Mouse (Mus musculus): ENCODE results near the gene Fbxl21. TPM values are rescaled to one million over a fixed set of nuclear protein-coding genes. Genes with fewer than 3 reads are reported as not detected.

Fbxl21 gene
- total and polyA plus RNA-seq, 2 experiments from 2014 or later = 0.70 to 1.1 TPM

- H3K4me3 ChIP-seq (ENCODE audit: low read depth, low read length) = peak overlapping the region; percentile 65
- H3K36me3 ChIP-seq (replicated peaks; ENCODE audit: control insufficient read depth, insufficient read depth, low read length) = no peaks in the 10 kb centered on the region
- DNase-seq (ENCODE audit: low spot score) = no peak
- peak overlapping the region; percentile 51 for H3K9ac ChIP-seq (replicated peaks; ENCODE audit: low read depth, low read length)
- ATAC-seq (ENCODE audit: insufficient read depth, low read depth) = 0 out of 2 replicates have a peak, but pooled peaks have one; percentile 17
- WGBS = 5% methylated on average over 8 of the region's 8 CpGs
- TF ChIP-seq EP300 (IDR thresholded peaks at IDR 0.05; ENCODE audit: low read depth) = no peak
- TF ChIP-seq CTCF (IDR thresholded peaks at IDR 0.05; ENCODE audit: low read depth) = no peak
- H3K27me3 ChIP-seq (ENCODE audit: control insufficient read depth, insufficient read depth, low read length) = no peaks in the 10 kb centered on the region
- H3K4me1 ChIP-seq (ENCODE audit: control insufficient read depth, insufficient read depth) = no peaks in the 10 kb centered on the region
- no peak overlapping the region for H3K27ac ChIP-seq (ENCODE audit: low read depth)
- no peaks in the 10 kb centered on the region for H3K9me3 ChIP-seq (replicated peaks; ENCODE audit: control insufficient read depth, low read length)
- peak overlapping the region; percentile 96 for H3K4me2 ChIP-seq (ENCODE audit: low read depth, low read length)
These were observed 522 bp downstream of the Fbxl21 start for GRCm38 (mm10) chr13:56522821-56523167.

- H3K9me3 ChIP-seq (replicated peaks; ENCODE audit: control insufficient read depth, low read length) = no peaks in the 10 kb centered on the region
- H3K4me3 ChIP-seq (ENCODE audit: low read depth, low read length) = no peak overlapping the region
- H3K27me3 ChIP-seq (ENCODE audit: control insufficient read depth, insufficient read depth, low read length) = no peaks in the 10 kb centered on the region
- no peaks in the 10 kb centered on the region for H3K36me3 ChIP-seq (replicated peaks; ENCODE audit: control insufficient read depth, insufficient read depth, low read length)
- DNase-seq (ENCODE audit: low spot score) = no peak
- no peak for ATAC-seq (ENCODE audit: insufficient read depth, low read depth)
- no peak overlapping the region for H3K4me2 ChIP-seq (ENCODE audit: low read depth, low read length)
- H3K9ac ChIP-seq (replicated peaks; ENCODE audit: low read depth, low read length) = no peak overlapping the region
- 83% methylated on average over 12 of the region's 12 CpGs for WGBS
- H3K27ac ChIP-seq (ENCODE audit: low read depth) = no peak overlapping the region
- no peaks in the 10 kb centered on the region for H3K4me1 ChIP-seq (ENCODE audit: control insufficient read depth, insufficient read depth)
- TF ChIP-seq CTCF (IDR thresholded peaks at IDR 0.05; ENCODE audit: low read depth) = no peak
These were observed 4.6 kb downstream of the Fbxl21 start for GRCm38 (mm10) chr13:56526871-56527270.

GRCm38 (mm10) chr13:56527846-56528245, 5.6 kb downstream of the Fbxl21 start:
- H3K36me3 ChIP-seq (replicated peaks; ENCODE audit: control insufficient read depth, insufficient read depth, low read length) = no peaks in the 10 kb centered on the region
- H3K4me3 ChIP-seq (ENCODE audit: low read depth, low read length) = no peak overlapping the region
- no peaks in the 10 kb centered on the region for H3K27me3 ChIP-seq (ENCODE audit: control insufficient read depth, insufficient read depth, low read length)
- no peak overlapping the region for H3K9ac ChIP-seq (replicated peaks; ENCODE audit: low read depth, low read length)
- no peaks in the 10 kb centered on the region for H3K9me3 ChIP-seq (replicated peaks; ENCODE audit: control insufficient read depth, low read length)
- 89% methylated on average over 7 of the region's 7 CpGs for WGBS
- ATAC-seq (ENCODE audit: insufficient read depth, low read depth) = no peak
- H3K4me1 ChIP-seq (ENCODE audit: control insufficient read depth, insufficient read depth) = no peaks in the 10 kb centered on the region
- no peak for DNase-seq (ENCODE audit: low spot score)
- H3K27ac ChIP-seq (ENCODE audit: low read depth) = no peak overlapping the region
- no peak for TF ChIP-seq EP300 (IDR thresholded peaks at IDR 0.05; ENCODE audit: low read depth)
- no peak for TF ChIP-seq CTCF (IDR thresholded peaks at IDR 0.05; ENCODE audit: low read depth)
- H3K4me2 ChIP-seq (ENCODE audit: low read depth, low read length) = no peak overlapping the region

- Histone ChIP-seq H3K4me3 (ENCODE audit: low read depth, low read length) (no peak overlapping the region), H3K36me3 (replicated peaks; ENCODE audit: control insufficient read depth, insufficient read depth, low read length) (no peaks in the 10 kb centered on the region), H3K4me2 (ENCODE audit: low read depth, low read length) (no peak overlapping the region), H3K9me3 (replicated peaks; ENCODE audit: control insufficient read depth, low read length) (no peaks in the 10 kb centered on the region), H3K27ac (ENCODE audit: low read depth) (no peak overlapping the region), H3K9ac (replicated peaks; ENCODE audit: low read depth, low read length) (no peak overlapping the region), H3K4me1 (ENCODE audit: control insufficient read depth, insufficient read depth) (no peaks in the 10 kb centered on the region), H3K27me3 (ENCODE audit: control insufficient read depth, insufficient read depth, low read length) (no peaks in the 10 kb centered on the region)
- WGBS = 90% methylated on average over 11 of the region's 11 CpGs
- TF ChIP-seq CTCF (IDR thresholded peaks at IDR 0.05; ENCODE audit: low read depth) = no peak
- TF ChIP-seq EP300 (IDR thresholded peaks at IDR 0.05; ENCODE audit: low read depth) = no peak
- ATAC-seq (ENCODE audit: insufficient read depth, low read depth) (no peak), DNase-seq (ENCODE audit: low spot score) (no peak)
These were observed 6.0 kb downstream of the Fbxl21 start for GRCm38 (mm10) chr13:56528281-56528680.

GRCm38 (mm10) chr13:56529031-56529430, 6.8 kb downstream of the Fbxl21 start:
- ATAC-seq (ENCODE audit: insufficient read depth, low read depth) (no peak), DNase-seq (ENCODE audit: low spot score) (no peak)
- TF ChIP-seq EP300 (IDR thresholded peaks at IDR 0.05; ENCODE audit: low read depth) (no peak), CTCF (IDR thresholded peaks at IDR 0.05; ENCODE audit: low read depth) (no peak)
- Histone ChIP-seq H3K4me3 (ENCODE audit: low read depth, low read length) (no peak overlapping the region), H3K9ac (replicated peaks; ENCODE audit: low read depth, low read length) (no peak overlapping the region), H3K27me3 (ENCODE audit: control insufficient read depth, insufficient read depth, low read length) (no peaks in the 10 kb centered on the region), H3K27ac (ENCODE audit: low read depth) (no peak overlapping the region), H3K4me2 (ENCODE audit: low read depth, low read length) (no peak overlapping the region), H3K9me3 (replicated peaks; ENCODE audit: control insufficient read depth, low read length) (0 out of 2 replicates have a peak, but pooled peaks cover 4% of the 10 kb centered on the region), H3K4me1 (ENCODE audit: control insufficient read depth, insufficient read depth) (no peaks in the 10 kb centered on the region), H3K36me3 (replicated peaks; ENCODE audit: control insufficient read depth, insufficient read depth, low read length) (no peaks in the 10 kb centered on the region)
- 57% methylated on average over 4 of the region's 4 CpGs for WGBS

- Histone ChIP-seq H3K27me3 (ENCODE audit: control insufficient read depth, insufficient read depth, low read length) (no peaks in the 10 kb centered on the region), H3K4me2 (ENCODE audit: low read depth, low read length) (no peak overlapping the region), H3K9ac (replicated peaks; ENCODE audit: low read depth, low read length) (no peak overlapping the region), H3K27ac (ENCODE audit: low read depth) (no peak overlapping the region), H3K4me1 (ENCODE audit: control insufficient read depth, insufficient read depth) (no peaks in the 10 kb centered on the region), H3K36me3 (replicated peaks; ENCODE audit: control insufficient read depth, insufficient read depth, low read length) (no peaks in the 10 kb centered on the region), H3K9me3 (replicated peaks; ENCODE audit: control insufficient read depth, low read length) (peaks cover 10% of the 10 kb centered on the region), H3K4me3 (ENCODE audit: low read depth, low read length) (no peak overlapping the region)
- WGBS = 45% methylated on average over 8 of the region's 8 CpGs
- TF ChIP-seq EP300 (IDR thresholded peaks at IDR 0.05; ENCODE audit: low read depth) (no peak), CTCF (IDR thresholded peaks at IDR 0.05; ENCODE audit: low read depth) (no peak)
- no peak for ATAC-seq (ENCODE audit: insufficient read depth, low read depth)
- DNase-seq (ENCODE audit: low spot score) = no peak
These were observed 7.4 kb downstream of the Fbxl21 start for GRCm38 (mm10) chr13:56529685-56530084.

Data from heart, postnatal 0 days (tissue).